Mouse (Mus musculus): ENCODE data around the gene Ccdc127. TPM values are rescaled to one million over a fixed set of nuclear protein-coding genes. Genes with fewer than 3 reads are reported as not detected.

Ccdc127 gene
- polyA plus RNA-seq, 1 experiment from 2014 or later = 33.1 TPM

DNA sequence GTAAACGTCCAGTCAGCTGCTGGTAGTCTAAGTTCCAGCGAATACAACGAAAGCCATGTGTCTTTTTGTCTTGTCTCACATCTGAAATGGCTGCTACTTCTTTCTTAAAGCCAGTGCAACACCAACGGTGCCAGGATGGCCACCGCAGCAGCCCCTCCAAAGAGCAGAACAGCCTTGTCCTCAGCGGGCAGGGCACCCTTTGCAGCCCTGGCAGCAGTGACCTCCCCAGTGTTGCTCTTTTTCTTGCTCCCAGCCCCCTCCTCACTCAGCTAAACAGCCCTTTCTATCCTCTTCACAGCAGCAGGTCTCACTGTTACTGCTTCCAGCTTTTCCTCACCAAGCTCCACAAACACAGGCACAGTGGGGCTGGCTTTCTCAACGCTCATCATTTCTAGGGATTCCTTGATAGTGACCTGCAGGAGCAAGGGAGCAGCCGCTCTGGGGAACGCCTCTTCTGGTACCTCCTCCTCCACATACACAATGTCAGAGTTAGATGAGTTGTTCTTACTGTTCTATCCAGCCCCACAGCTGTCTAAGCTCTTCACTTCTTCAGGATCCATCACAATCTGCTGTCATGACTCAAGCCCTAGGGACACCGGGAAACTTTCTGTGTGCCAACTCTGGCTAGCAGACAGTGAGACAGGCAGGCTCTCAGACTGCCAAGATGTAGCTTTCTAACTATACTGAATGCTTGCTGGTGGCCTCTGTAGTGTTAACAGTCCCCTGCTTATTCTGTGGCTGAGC, 31.6 kb downstream of the Ccdc127 start:
- H3K4me2 ChIP-seq (replicated peaks; ENCODE audit: low read depth) = no peak overlapping the region
- DNase-seq (ENCODE audit: low spot score) (no peak), ATAC-seq (ENCODE audit: low FRiP score, low TSS enrichment) (no peak)
- no peaks in the 10 kb centered on the region for H3K4me1 ChIP-seq (replicated peaks; ENCODE audit: control insufficient read depth, insufficient read depth)
- 61% methylated on average over 10 of the region's 10 CpGs for WGBS
- no peaks in the 10 kb centered on the region for H3K27me3 ChIP-seq (ENCODE audit: control insufficient read depth, insufficient read depth, low read length)
- H3K9ac ChIP-seq (ENCODE audit: low read length) = 0 out of 2 replicates have a peak overlapping the region, but pooled peaks have one; percentile 18
- H3K36me3 ChIP-seq (ENCODE audit: control insufficient read depth, insufficient read depth, low read length) = no peaks in the 10 kb centered on the region
- no peak overlapping the region for H3K4me3 ChIP-seq (ENCODE audit: low read depth, low read length)
- H3K27ac ChIP-seq (replicated peaks) = 0 out of 2 replicates have a peak overlapping the region, but pooled peaks have one; percentile 13
- no peaks in the 10 kb centered on the region for H3K9me3 ChIP-seq (ENCODE audit: control insufficient read depth, low read length)
- TF ChIP-seq EP300 (optimal IDR thresholded peaks at IDR 0.05) (no peak), CTCF (IDR thresholded peaks at IDR 0.05; ENCODE audit: low read depth) (no peak)

DNA sequence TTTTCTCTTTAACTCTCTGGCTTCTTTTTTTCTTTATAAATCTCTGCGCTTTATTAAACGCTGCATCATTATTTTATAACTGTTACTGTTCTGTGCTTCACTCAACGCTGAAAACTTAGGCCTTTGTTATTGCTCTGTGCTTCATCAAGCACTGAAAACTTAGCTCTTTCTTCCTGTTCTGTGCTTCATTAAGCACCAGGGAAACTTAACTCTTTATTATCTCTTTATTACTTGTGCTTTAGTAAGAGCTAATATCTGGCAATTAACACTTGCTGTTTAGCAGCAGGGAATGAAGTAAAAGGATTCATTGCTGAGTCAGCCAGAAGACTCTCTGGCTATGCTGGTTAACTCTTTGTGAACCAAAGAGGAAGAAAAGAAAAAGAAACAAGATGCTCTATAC, 32.2 kb downstream of the Ccdc127 start:
- no peak for ATAC-seq (ENCODE audit: low FRiP score, low TSS enrichment)
- H3K4me3 ChIP-seq (ENCODE audit: low read depth, low read length) = no peak overlapping the region
- no peaks in the 10 kb centered on the region for H3K4me1 ChIP-seq (replicated peaks; ENCODE audit: control insufficient read depth, insufficient read depth)
- H3K9ac ChIP-seq (ENCODE audit: low read length) = no peak overlapping the region
- H3K9me3 ChIP-seq (ENCODE audit: control insufficient read depth, low read length) = no peaks in the 10 kb centered on the region
- no peaks in the 10 kb centered on the region for H3K27me3 ChIP-seq (ENCODE audit: control insufficient read depth, insufficient read depth, low read length)
- H3K36me3 ChIP-seq (ENCODE audit: control insufficient read depth, insufficient read depth, low read length) = no peaks in the 10 kb centered on the region
- no peak overlapping the region for H3K4me2 ChIP-seq (replicated peaks; ENCODE audit: low read depth)
- H3K27ac ChIP-seq (replicated peaks) = 0 out of 2 replicates have a peak overlapping the region, but pooled peaks have one; percentile 13
- 43% methylated on average over 3 of the region's 3 CpGs for WGBS
- TF ChIP-seq EP300 (optimal IDR thresholded peaks at IDR 0.05) = no peak
- no peak for TF ChIP-seq CTCF (IDR thresholded peaks at IDR 0.05; ENCODE audit: low read depth)
- DNase-seq (ENCODE audit: low spot score) = no peak

DNA sequence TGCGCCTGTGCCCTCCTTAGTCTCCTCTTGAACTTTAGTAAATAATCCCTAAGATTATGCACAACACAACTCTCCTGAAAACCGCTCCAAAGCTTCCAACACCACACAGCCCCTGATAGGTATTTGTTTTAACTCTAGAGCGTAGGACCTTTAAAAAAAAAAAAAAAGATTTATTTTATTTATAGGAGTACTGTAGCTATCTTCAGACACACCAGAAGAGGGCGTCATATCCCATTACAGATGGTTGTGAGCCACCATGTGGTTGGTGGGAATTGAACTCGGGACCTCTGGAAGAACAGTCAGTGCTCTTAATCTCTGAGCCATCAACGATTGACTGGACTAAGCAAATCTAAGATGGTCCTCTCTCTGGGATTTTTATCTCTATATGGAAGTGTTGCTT, 39.6 kb downstream of the Ccdc127 start:
- H3K9ac ChIP-seq (ENCODE audit: low read length) = no peak overlapping the region
- no peaks in the 10 kb centered on the region for H3K4me1 ChIP-seq (replicated peaks; ENCODE audit: control insufficient read depth, insufficient read depth)
- peak overlapping the region; percentile 55 for H3K4me2 ChIP-seq (replicated peaks; ENCODE audit: low read depth)
- H3K36me3 ChIP-seq (ENCODE audit: control insufficient read depth, insufficient read depth, low read length) = no peaks in the 10 kb centered on the region
- no peak overlapping the region for H3K27ac ChIP-seq (replicated peaks)
- DNase-seq (ENCODE audit: low spot score) (no peak), ATAC-seq (ENCODE audit: low FRiP score, low TSS enrichment) (no peak)
- WGBS = 62% methylated on average over 6 of the region's 6 CpGs
- H3K27me3 ChIP-seq (ENCODE audit: control insufficient read depth, insufficient read depth, low read length) = no peaks in the 10 kb centered on the region
- TF ChIP-seq CTCF (IDR thresholded peaks at IDR 0.05; ENCODE audit: low read depth) (peak; percentile 37; the same call in 1 of the 2 replicates), EP300 (optimal IDR thresholded peaks at IDR 0.05) (no peak)
- no peaks in the 10 kb centered on the region for H3K9me3 ChIP-seq (ENCODE audit: control insufficient read depth, low read length)
- H3K4me3 ChIP-seq (ENCODE audit: low read depth, low read length) = peak overlapping the region; percentile 56

DNA sequence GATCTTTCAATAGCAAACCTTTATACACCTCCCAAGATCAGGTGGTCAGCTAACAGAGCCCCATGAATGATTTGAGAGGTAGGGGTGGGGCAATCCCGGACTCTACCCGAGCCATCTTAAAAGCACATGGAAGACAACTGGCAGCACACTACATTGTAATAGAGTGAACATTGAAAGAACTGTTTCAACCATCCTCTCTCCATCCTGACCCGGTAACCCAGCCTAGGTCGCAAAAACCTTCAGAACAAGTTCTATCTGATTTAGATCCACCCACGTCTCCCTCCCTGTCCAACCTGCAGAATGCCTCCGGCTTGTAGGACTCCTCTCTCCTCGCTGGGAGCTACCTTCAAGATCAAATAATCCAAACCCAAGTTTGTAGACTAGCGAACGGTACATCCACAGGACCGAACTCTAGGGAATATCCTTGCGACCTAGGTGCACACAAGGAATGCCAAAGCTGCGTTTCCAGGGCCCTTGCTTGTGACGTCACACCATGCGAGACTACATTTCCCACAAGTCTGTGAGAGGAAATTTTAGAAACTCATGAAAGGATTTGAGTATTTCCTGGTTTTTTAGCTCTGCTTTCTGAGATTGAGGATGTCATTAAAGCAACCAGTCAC, 40.4 kb downstream of the Ccdc127 start, which contains the start of gene Zfp72:
Gene Zfp72, minus strand, starts transcription at position 466 of the 620 bp plus-strand sequence.
- TF ChIP-seq CTCF (IDR thresholded peaks at IDR 0.05; ENCODE audit: low read depth) (no peak), EP300 (optimal IDR thresholded peaks at IDR 0.05) (no peak)
- Histone ChIP-seq H3K36me3 (ENCODE audit: control insufficient read depth, insufficient read depth, low read length) (no peaks in the 10 kb centered on the region), H3K9me3 (ENCODE audit: control insufficient read depth, low read length) (no peaks in the 10 kb centered on the region), H3K4me3 (ENCODE audit: low read depth, low read length) (peak within 1 kb of the TSS; percentile 56), H3K4me1 (replicated peaks; ENCODE audit: control insufficient read depth, insufficient read depth) (no peaks in the 10 kb centered on the region), H3K4me2 (replicated peaks; ENCODE audit: low read depth) (peak within 1 kb of the TSS; percentile 55), H3K9ac (ENCODE audit: low read length) (peak within 1 kb of the TSS; percentile 53), H3K27me3 (ENCODE audit: control insufficient read depth, insufficient read depth, low read length) (no peaks in the 10 kb centered on the region), H3K27ac (replicated peaks) (no peak within 1 kb of the TSS)
- ATAC-seq (ENCODE audit: low FRiP score, low TSS enrichment) = peak; percentile 83
- DNase-seq (ENCODE audit: low spot score) = peak; percentile 70
- WGBS = 1% methylated on average over 14 of the region's 14 CpGs

DNA sequence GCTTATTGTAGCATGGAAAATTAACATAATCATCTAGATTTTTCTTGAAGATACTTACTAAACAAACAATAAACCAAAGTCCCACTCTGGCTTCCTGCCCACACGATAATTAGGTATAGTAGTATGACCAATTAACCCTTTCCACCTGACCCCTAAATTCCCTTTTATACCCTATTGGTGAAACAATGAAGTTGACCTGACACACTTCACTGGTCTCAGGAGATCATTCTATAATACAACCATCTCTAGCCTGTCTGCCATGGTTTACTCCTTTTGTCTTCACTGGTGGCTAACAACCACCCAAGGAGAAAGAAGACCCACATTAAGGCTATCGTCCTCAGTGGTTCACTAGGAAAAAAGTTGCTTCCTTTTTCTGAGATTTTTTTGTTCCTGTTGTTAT, 41.0 kb downstream of the Ccdc127 start:
- Histone ChIP-seq H3K27ac (replicated peaks) (no peak overlapping the region), H3K9me3 (ENCODE audit: control insufficient read depth, low read length) (no peaks in the 10 kb centered on the region), H3K27me3 (ENCODE audit: control insufficient read depth, insufficient read depth, low read length) (no peaks in the 10 kb centered on the region), H3K9ac (ENCODE audit: low read length) (no peak overlapping the region), H3K4me1 (replicated peaks; ENCODE audit: control insufficient read depth, insufficient read depth) (no peaks in the 10 kb centered on the region), H3K4me2 (replicated peaks; ENCODE audit: low read depth) (no peak overlapping the region), H3K36me3 (ENCODE audit: control insufficient read depth, insufficient read depth, low read length) (no peaks in the 10 kb centered on the region), H3K4me3 (ENCODE audit: low read depth, low read length) (no peak overlapping the region)
- no peak for TF ChIP-seq CTCF (IDR thresholded peaks at IDR 0.05; ENCODE audit: low read depth)
- TF ChIP-seq EP300 (optimal IDR thresholded peaks at IDR 0.05) = no peak
- DNase-seq (ENCODE audit: low spot score) (no peak), ATAC-seq (ENCODE audit: low FRiP score, low TSS enrichment) (no peak)
- 81% methylated on average over 2 of the region's 2 CpGs for WGBS

All from stomach, postnatal 0 days (tissue).